Mouse (Mus musculus): ENCODE results near the gene Gm4985.
"Not testable (repeated sequence)": the region's sequence is repeated elsewhere in the genome, so short reads cannot be mapped to it uniquely, and the experiment has no call there.

Gene Gm4985

DNA sequence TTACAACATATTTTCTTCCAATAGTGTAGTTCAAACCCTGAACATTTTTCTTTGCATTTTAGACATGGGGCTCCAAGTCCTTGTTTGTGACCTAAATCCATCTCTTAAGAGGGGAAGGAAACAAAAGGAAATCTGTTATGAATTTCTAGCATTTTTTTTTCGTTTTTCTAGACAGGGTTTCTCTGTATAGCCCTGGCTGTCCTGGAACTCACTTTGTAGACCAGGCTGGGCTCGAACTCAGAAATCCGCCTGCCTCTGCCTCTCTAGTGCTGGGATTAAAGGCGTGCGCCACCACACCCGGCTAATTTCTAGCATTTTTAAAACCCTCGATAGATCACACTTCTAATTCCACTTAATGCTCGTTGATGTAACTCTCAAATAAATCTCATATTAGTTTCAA is at the start of gene Gm4985:
Gm4985 (minus strand) TSS at position 101 of the 400 bp plus-strand sequence.
- DNase-seq = not testable (repeated sequence)

DNA sequence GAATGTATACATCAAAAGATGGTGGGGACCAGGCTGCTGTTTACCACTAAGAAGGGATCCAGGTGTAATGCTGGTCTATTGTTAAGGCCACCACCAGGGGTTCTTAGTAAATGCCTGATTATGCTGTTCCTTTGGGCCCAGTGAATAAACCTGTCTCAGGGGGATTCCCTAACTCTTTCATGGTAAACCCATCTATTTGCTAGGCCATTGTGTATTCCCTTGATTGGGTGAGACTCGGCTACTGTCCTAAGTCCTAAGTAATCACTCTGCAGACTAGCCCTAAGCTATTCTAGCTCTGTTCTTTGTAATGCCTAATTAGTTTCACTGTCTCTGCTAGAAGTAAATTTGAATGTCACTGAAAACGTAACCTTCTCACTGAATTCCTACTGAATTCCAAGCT is 4.6 kb downstream of the Gm4985 start:
- DNase-seq = no peak

Measured in right cerebral cortex, postnatal 4 days (tissue).